Mouse (Mus musculus) left cerebral cortex, postnatal 4 days (tissue): ENCODE results near the gene Gm45261. TPM values are rescaled to one million over a fixed set of nuclear protein-coding genes. Genes with fewer than 3 reads are reported as not detected.

Experiments used
- DNase-seq: peaks from one replicate; pipeline ENCODE4 v3.0.0-alpha.2; 2022
- intact Hi-C: fragments of 180-260 bp; cut with DNase I; formaldehyde crosslinking; loops from one replicate; pipeline ENCODE4 v1.15.1; 2025
- total RNA-seq, 2 experiments: library from RNA; stranded (reverse); gene quantifications; 2 replicates each; pipeline ENCODE4 v1.2.3; 2021

Gene Gm45261
- total RNA-seq, 2 experiments from 2014 or later, result not detected

- intact Hi-C loops, result no loop called here
- no peak for DNase-seq
Measured at GRCm38 (mm10) chr1:80412521-80412920, 48.7 kb downstream of the Gm45261 start.

- intact Hi-C loops, result no loop called here
- no peak for DNase-seq
Measured at GRCm38 (mm10) chr1:80410229-80410973, 50.8 kb downstream of the Gm45261 start.

- intact Hi-C loops, result no loop called here
- DNase-seq, result no peak
Measured at GRCm38 (mm10) chr1:80409467-80410105, 51.7 kb downstream of the Gm45261 start.

- intact Hi-C loops, result no loop called here
Measured at GRCm38 (mm10) chr1:80408586-80408985, 52.7 kb downstream of the Gm45261 start.

GRCm38 (mm10) chr1:80404196-80404595, 57.1 kb downstream of the Gm45261 start:
- DNase-seq, result no peak
- intact Hi-C loops, result no loop called here

More at GRCm38 (mm10) chr1:80408586-80408985, 52.7 kb downstream of the Gm45261 start:
- peak; percentile 76 for DNase-seq

GRCm38 (mm10) chr1:80403366-80403893, 57.8 kb downstream of the Gm45261 start:
- DNase-seq, result no peak
- intact Hi-C loops, result no loop called here

- no peak for DNase-seq
- intact Hi-C loops, result no loop called here
Measured at GRCm38 (mm10) chr1:80401961-80402360, 59.3 kb downstream of the Gm45261 start.

Other genes starting within 250 kb of the Gm45261 start
- gene Fam124b, start 243.0 kb downstream of the Gm45261 start, total RNA-seq, result 1 to 10 TPM; 1.5 to 1.8 TPM
- gene Cul3, start 121.0 kb downstream of the Gm45261 start, total RNA-seq, result 100 to 1,000 TPM; 139 to 153 TPM